Mouse (Mus musculus): ENCODE results near the gene Camta2. TPM values are rescaled to one million over a fixed set of nuclear protein-coding genes. Genes with fewer than 3 reads are reported as not detected.
A peak's percentile ranks its signal among the peaks of the same experiment; 100 is the strongest.

Camta2 gene
- polyA plus RNA-seq, 1 experiment: 16.4 TPM

GRCm38 (mm10) chr11:70668335-70668770 lies 19.6 kb downstream of the Camta2 start:
- H3K27ac ChIP-seq (ENCODE audit: insufficient read depth, low read length): peak overlapping the region; percentile 91
- peaks cover 9% of the 10 kb centered on the region for H3K4me1 ChIP-seq (ENCODE audit: control insufficient read depth, insufficient read depth, low read length)
- peak overlapping the region; percentile 37 for H3K4me3 ChIP-seq (ENCODE audit: insufficient read depth, low read length)
- no peak for TF ChIP-seq CTCF (IDR thresholded peaks at IDR 0.05; ENCODE audit: borderline replicate concordance, insufficient read depth, low read length)
- peak; percentile 88 for TF ChIP-seq POLR2A (IDR thresholded peaks at IDR 0.05; ENCODE audit: low read depth, low read length)

GRCm38 (mm10) chr11:70667271-70668150 lies 20.4 kb downstream of the Camta2 start:
- H3K27ac ChIP-seq (ENCODE audit: insufficient read depth, low read length): peak overlapping the region; percentile 91
- H3K4me1 ChIP-seq (ENCODE audit: control insufficient read depth, insufficient read depth, low read length): peaks cover 9% of the 10 kb centered on the region
- no peak for TF ChIP-seq CTCF (IDR thresholded peaks at IDR 0.05; ENCODE audit: borderline replicate concordance, insufficient read depth, low read length)
- TF ChIP-seq POLR2A (IDR thresholded peaks at IDR 0.05; ENCODE audit: low read depth, low read length): no peak
- H3K4me3 ChIP-seq (ENCODE audit: insufficient read depth, low read length): peak overlapping the region; percentile 37

- TF ChIP-seq CTCF (IDR thresholded peaks at IDR 0.05; ENCODE audit: borderline replicate concordance, insufficient read depth, low read length) (no peak), POLR2A (IDR thresholded peaks at IDR 0.05; ENCODE audit: low read depth, low read length) (no peak)
- Histone ChIP-seq H3K27ac (ENCODE audit: insufficient read depth, low read length) (no peak overlapping the region), H3K4me1 (ENCODE audit: control insufficient read depth, insufficient read depth, low read length) (peaks cover 6% of the 10 kb centered on the region), H3K4me3 (ENCODE audit: insufficient read depth, low read length) (no peak overlapping the region)
These were observed 21.2 kb downstream of the Camta2 start for GRCm38 (mm10) chr11:70666687-70667086.

- no peak overlapping the region for H3K4me3 ChIP-seq (ENCODE audit: insufficient read depth, low read length)
- H3K4me1 ChIP-seq (ENCODE audit: control insufficient read depth, insufficient read depth, low read length): peaks cover 6% of the 10 kb centered on the region
- no peak overlapping the region for H3K27ac ChIP-seq (ENCODE audit: insufficient read depth, low read length)
- TF ChIP-seq CTCF (IDR thresholded peaks at IDR 0.05; ENCODE audit: borderline replicate concordance, insufficient read depth, low read length) (no peak), POLR2A (IDR thresholded peaks at IDR 0.05; ENCODE audit: low read depth, low read length) (no peak)
These were observed 23.2 kb downstream of the Camta2 start for GRCm38 (mm10) chr11:70664741-70665140.

- TF ChIP-seq CTCF (IDR thresholded peaks at IDR 0.05; ENCODE audit: borderline replicate concordance, insufficient read depth, low read length): no peak
- TF ChIP-seq POLR2A (IDR thresholded peaks at IDR 0.05; ENCODE audit: low read depth, low read length): no peak
- Histone ChIP-seq H3K4me3 (ENCODE audit: insufficient read depth, low read length) (no peak overlapping the region), H3K27ac (ENCODE audit: insufficient read depth, low read length) (no peak overlapping the region)
These were observed 23.9 kb downstream of the Camta2 start for GRCm38 (mm10) chr11:70663957-70664356.

GRCm38 (mm10) chr11:70663101-70663500 lies 24.8 kb downstream of the Camta2 start:
- no peak for TF ChIP-seq POLR2A (IDR thresholded peaks at IDR 0.05; ENCODE audit: low read depth, low read length)
- no peak for TF ChIP-seq CTCF (IDR thresholded peaks at IDR 0.05; ENCODE audit: borderline replicate concordance, insufficient read depth, low read length)
- Histone ChIP-seq H3K4me1 (ENCODE audit: control insufficient read depth, insufficient read depth, low read length) (peaks cover 16% of the 10 kb centered on the region), H3K27ac (ENCODE audit: insufficient read depth, low read length) (no peak overlapping the region)

More at GRCm38 (mm10) chr11:70663957-70664356, 23.9 kb downstream of the Camta2 start:
- peaks cover 10% of the 10 kb centered on the region for H3K4me1 ChIP-seq (ENCODE audit: control insufficient read depth, insufficient read depth, low read length)

GRCm38 (mm10) chr11:70660571-70660970 lies 27.3 kb downstream of the Camta2 start:
- no peak overlapping the region for H3K4me3 ChIP-seq (ENCODE audit: insufficient read depth, low read length)
- TF ChIP-seq CTCF (IDR thresholded peaks at IDR 0.05; ENCODE audit: borderline replicate concordance, insufficient read depth, low read length): no peak
- TF ChIP-seq POLR2A (IDR thresholded peaks at IDR 0.05; ENCODE audit: low read depth, low read length): no peak
- H3K4me1 ChIP-seq (ENCODE audit: control insufficient read depth, insufficient read depth, low read length): peaks cover 14% of the 10 kb centered on the region
- H3K27ac ChIP-seq (ENCODE audit: insufficient read depth, low read length): no peak overlapping the region

More at GRCm38 (mm10) chr11:70663101-70663500, 24.8 kb downstream of the Camta2 start:
- no peak overlapping the region for H3K4me3 ChIP-seq (ENCODE audit: insufficient read depth, low read length)

GRCm38 (mm10) chr11:70658942-70659341 lies 29.0 kb downstream of the Camta2 start:
- no peak for TF ChIP-seq POLR2A (IDR thresholded peaks at IDR 0.05; ENCODE audit: low read depth, low read length)
- TF ChIP-seq CTCF (IDR thresholded peaks at IDR 0.05; ENCODE audit: borderline replicate concordance, insufficient read depth, low read length): no peak
- Histone ChIP-seq H3K27ac (ENCODE audit: insufficient read depth, low read length) (no peak overlapping the region; the same call in 1 of the 2 replicates), H3K4me3 (ENCODE audit: insufficient read depth, low read length) (no peak overlapping the region), H3K4me1 (ENCODE audit: control insufficient read depth, insufficient read depth, low read length) (peaks cover 14% of the 10 kb centered on the region)

- Histone ChIP-seq H3K4me3 (ENCODE audit: insufficient read depth, low read length) (no peak overlapping the region), H3K27ac (ENCODE audit: insufficient read depth, low read length) (no peak overlapping the region; the same call in 1 of the 2 replicates)
- TF ChIP-seq CTCF (IDR thresholded peaks at IDR 0.05; ENCODE audit: borderline replicate concordance, insufficient read depth, low read length) (no peak), POLR2A (IDR thresholded peaks at IDR 0.05; ENCODE audit: low read depth, low read length) (no peak)
These were observed 29.4 kb downstream of the Camta2 start for GRCm38 (mm10) chr11:70658521-70658920.

GRCm38 (mm10) chr11:70657991-70658390 lies 29.9 kb downstream of the Camta2 start:
- no peak for TF ChIP-seq CTCF (IDR thresholded peaks at IDR 0.05; ENCODE audit: borderline replicate concordance, insufficient read depth, low read length)
- no peak for TF ChIP-seq POLR2A (IDR thresholded peaks at IDR 0.05; ENCODE audit: low read depth, low read length)
- H3K27ac ChIP-seq (ENCODE audit: insufficient read depth, low read length): no peak overlapping the region; the same call in 1 of the 2 replicates
- peaks cover 14% of the 10 kb centered on the region for H3K4me1 ChIP-seq (ENCODE audit: control insufficient read depth, insufficient read depth, low read length)
- no peak overlapping the region for H3K4me3 ChIP-seq (ENCODE audit: insufficient read depth, low read length)

More at GRCm38 (mm10) chr11:70658521-70658920, 29.4 kb downstream of the Camta2 start:
- H3K4me1 ChIP-seq (ENCODE audit: control insufficient read depth, insufficient read depth, low read length): peaks cover 14% of the 10 kb centered on the region

All from embryonic fibroblast, embryonic 13.5 days (primary cell).